Mouse (Mus musculus) bone marrow, adult 2 months (tissue): ENCODE measurements around the gene Pip4k2b. TPM values are rescaled to one million over a fixed set of nuclear protein-coding genes. Genes with fewer than 3 reads are reported as not detected.
"Not testable (repeated sequence)": the region's sequence is repeated elsewhere in the genome, so short reads cannot be mapped to it uniquely, and the experiment has no call there.

Experiments used
- H3K27ac ChIP-seq: fragments of 200-500 bp; 2 replicates; pipeline ENCODE4 v1.5.1; 2012; ENCODE audit warnings: low read depth, mild to moderate bottlenecking, control low read depth, inconsistent platforms, low read length; ENCODE audit not compliant: control insufficient read depth, poor library complexity, insufficient read depth
- H3K4me1 ChIP-seq: fragments of 200-500 bp; 2 replicates; pipeline ENCODE4 v1.6.1; 2011; ENCODE audit warnings: low read length; ENCODE audit not compliant: control insufficient read depth, insufficient read depth
- H3K4me3 ChIP-seq: fragments of 200-500 bp; replicated peaks from 2 replicates; pipeline ENCODE3; 2011; ENCODE audit warnings: mild to moderate bottlenecking, low read depth, low read length, control low read depth; ENCODE audit not compliant: control insufficient read depth
- CTCF ChIP-seq: fragments of 200-500 bp; IDR thresholded peaks from 2 replicates; pipeline ENCODE4 v1.5.1; 2011; ENCODE audit warnings: low read length, control low read depth; ENCODE audit not compliant: control insufficient read depth, insufficient read depth
- POLR2A ChIP-seq: fragments of 200-500 bp; IDR thresholded peaks from 2 replicates; pipeline ENCODE4 v1.6.1; 2011; ENCODE audit warnings: low read depth, mild to moderate bottlenecking, control low read depth, low read length, borderline replicate concordance; ENCODE audit not compliant: control insufficient read depth
- WGBS: fragments of 180-500 bp; shearing (Covaris S2); methylation state at CpG from one replicate; pipeline ENCODE4 v1.1.7; 2018; 5-methylcytosine and 5-hydroxymethylcytosine counted together
- polyA plus RNA-seq: library from polyadenylated mRNA; stranded (reverse); fragments of >200 nt; gene quantifications from 2 replicates; pipeline ENCODE4 v1.2.4, GENCODE M21; 2011; ENCODE audit warnings: low replicate concordance; ENCODE audit not compliant: missing spikeins, insufficient read depth, insufficient read length

The Pip4k2b gene
- polyA plus RNA-seq, 1 experiment: 11.7 TPM

GRCm38 (mm10) chr11:97714784-97715760 lies 29.4 kb downstream of the Pip4k2b start:
- Histone ChIP-seq H3K27ac (peak overlapping the region; percentile 17; the same call in 1 of the 2 replicates), H3K4me3 (no peak overlapping the region), H3K4me1 (peaks cover 3% of the 10 kb centered on the region; the same call in 1 of the 2 replicates)
- 55% methylated on average over 14 of the region's 14 CpGs for WGBS
- TF ChIP-seq POLR2A (no peak), CTCF (no peak)

- Histone ChIP-seq H3K4me3 (no peak overlapping the region), H3K27ac (no peak overlapping the region), H3K4me1 (peaks cover 3% of the 10 kb centered on the region; the same call in 1 of the 2 replicates)
- TF ChIP-seq CTCF (no peak), POLR2A (no peak)
- 91% methylated on average over 3 of the region's 3 CpGs for WGBS
Observed at GRCm38 (mm10) chr11:97714356-97714755, 30.1 kb downstream of the Pip4k2b start.

GRCm38 (mm10) chr11:97713896-97714295 lies 30.6 kb downstream of the Pip4k2b start:
- 86% methylated on average over 8 of the region's 8 CpGs for WGBS
- no peak overlapping the region for H3K27ac ChIP-seq
- no peak overlapping the region for H3K4me3 ChIP-seq
- peaks cover 3% of the 10 kb centered on the region; the same call in 1 of the 2 replicates for H3K4me1 ChIP-seq
- no peak for TF ChIP-seq CTCF
- TF ChIP-seq POLR2A: no peak

- 93% methylated on average over 15 of the region's 15 CpGs for WGBS
- TF ChIP-seq CTCF: no peak
- no peak for TF ChIP-seq POLR2A
- H3K27ac ChIP-seq: no peak overlapping the region
- H3K4me3 ChIP-seq: no peak overlapping the region
- H3K4me1 ChIP-seq: peaks cover 3% of the 10 kb centered on the region; the same call in 1 of the 2 replicates
Observed at GRCm38 (mm10) chr11:97712286-97712685, 32.2 kb downstream of the Pip4k2b start.

GRCm38 (mm10) chr11:97711200-97711900 lies 33.2 kb downstream of the Pip4k2b start:
- WGBS: 53% methylated on average over 13 of the region's 13 CpGs
- peaks cover 3% of the 10 kb centered on the region; the same call in 1 of the 2 replicates for H3K4me1 ChIP-seq
- H3K4me3 ChIP-seq: no peak overlapping the region
- H3K27ac ChIP-seq: no peak overlapping the region
- TF ChIP-seq CTCF (no peak), POLR2A (no peak)

GRCm38 (mm10) chr11:97710067-97710466 lies 34.4 kb downstream of the Pip4k2b start:
- 71% methylated on average over 2 of the region's 2 CpGs for WGBS
- not testable (repeated sequence) for H3K4me3 ChIP-seq, H3K4me1 ChIP-seq, H3K27ac ChIP-seq

- Histone ChIP-seq H3K4me3 (peak within 1 kb of the TSS; percentile 96), H3K4me1 (peaks cover 1% of the 10 kb centered on the region), H3K27ac (peak within 1 kb of the TSS; percentile 70)
- TF ChIP-seq CTCF: no peak
- peak; percentile 80; the same call in 1 of the 2 replicates for TF ChIP-seq POLR2A
- WGBS: under 1% methylated on average over 35 of the region's 35 CpGs
Observed at GRCm38 (mm10) chr11:97703039-97703826, 41.3 kb downstream of the Pip4k2b start, which contains the start of gene Psmb3. Gene Psmb3 (plus strand): TSS chr11:97703399.
